Mouse (Mus musculus): ENCODE results near the gene Ndufs7.

DNA sequence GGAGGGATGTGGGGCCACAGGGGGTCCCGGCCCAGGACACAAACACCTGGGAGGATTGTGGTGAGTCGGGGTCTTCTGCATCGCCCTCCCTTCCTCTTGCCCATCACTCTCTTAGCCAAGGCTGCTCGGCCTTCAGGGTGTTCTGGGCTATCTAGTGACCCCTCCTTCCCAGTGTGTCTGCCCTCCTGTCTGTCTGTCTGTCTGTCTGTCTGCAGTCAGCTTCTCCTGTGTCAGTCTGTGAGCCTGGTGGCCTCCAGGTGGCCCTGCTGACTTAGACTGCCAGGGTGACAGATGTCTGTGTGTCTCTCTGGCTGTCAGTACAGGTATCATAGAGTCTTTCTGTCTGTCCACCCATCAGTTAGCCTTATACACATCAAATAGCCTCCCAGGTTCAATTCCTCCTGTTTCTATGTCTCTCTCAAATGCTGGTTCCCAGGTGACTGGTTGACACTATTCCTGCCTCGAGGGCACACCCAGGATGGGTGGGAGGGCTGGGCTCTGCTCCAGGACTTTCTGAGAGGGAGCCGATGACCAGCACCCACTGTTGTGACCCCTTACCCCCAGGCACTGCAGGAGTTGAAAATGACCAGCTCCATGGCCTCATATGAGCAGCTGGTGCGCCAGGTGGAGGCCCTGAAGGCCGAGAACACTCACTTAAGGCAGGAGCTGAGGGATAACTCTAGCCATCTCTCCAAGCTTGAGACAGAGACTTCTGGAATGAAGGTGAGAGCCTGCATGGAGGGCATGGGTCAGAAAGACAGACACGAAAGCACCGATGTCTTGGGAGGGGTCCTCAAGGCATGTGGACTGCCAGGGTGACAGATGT is 52.5 kb downstream of the Ndufs7 start:
- TF ChIP-seq CTCF (IDR thresholded peaks at IDR 0.05; ENCODE audit: extremely low read depth, insufficient read depth, insufficient read length, insufficient replicate concordance), result no peak
- no peak for TF ChIP-seq POLR2A (IDR thresholded peaks at IDR 0.05; ENCODE audit: low read depth, low read length)

Measured in spleen, adult 2 months (tissue).